Mouse (Mus musculus): Measurements from ENCODE around the gene Gm11541. TPM values are rescaled to one million over a fixed set of nuclear protein-coding genes. Genes with fewer than 3 reads are reported as not detected.

The Gm11541 gene
- polyA plus RNA-seq, 1 experiment, result not detected

GRCm38 (mm10) chr11:94727306-94727705 lies 23.0 kb upstream of the Gm11541 start:
- TF ChIP-seq GATA1 (IDR thresholded peaks at IDR 0.05; ENCODE audit: low read length), result no peak
- no peak for TF ChIP-seq TAL1 (IDR thresholded peaks at IDR 0.05; ENCODE audit: low read length)
- Histone ChIP-seq H3K4me3 (replicated peaks) (no peak overlapping the region), H3K4me1 (ENCODE audit: control insufficient read depth) (no peaks in the 10 kb centered on the region), H3K36me3 (ENCODE audit: control insufficient read depth) (no peaks in the 10 kb centered on the region), H3K9me3 (ENCODE audit: control insufficient read depth, low read length) (no peaks in the 10 kb centered on the region), H3K27me3 (ENCODE audit: control insufficient read depth) (no peaks in the 10 kb centered on the region)

GRCm38 (mm10) chr11:94719216-94719615 lies 14.9 kb upstream of the Gm11541 start:
- H3K4me3 ChIP-seq (replicated peaks), result no peak overlapping the region
- TF ChIP-seq TAL1 (IDR thresholded peaks at IDR 0.05; ENCODE audit: low read length) (no peak), GATA1 (IDR thresholded peaks at IDR 0.05; ENCODE audit: low read length) (no peak)
- H3K27me3 ChIP-seq (ENCODE audit: control insufficient read depth), result peaks cover 2% of the 10 kb centered on the region
- H3K36me3 ChIP-seq (ENCODE audit: control insufficient read depth), result no peaks in the 10 kb centered on the region
- no peaks in the 10 kb centered on the region for H3K4me1 ChIP-seq (ENCODE audit: control insufficient read depth)
- no peaks in the 10 kb centered on the region; the same call in 1 of the 2 replicates for H3K9me3 ChIP-seq (ENCODE audit: control insufficient read depth, low read length)

- no peak for TF ChIP-seq GATA1 (IDR thresholded peaks at IDR 0.05; ENCODE audit: low read length)
- no peak for TF ChIP-seq TAL1 (IDR thresholded peaks at IDR 0.05; ENCODE audit: low read length)
- Histone ChIP-seq H3K4me1 (ENCODE audit: control insufficient read depth) (no peaks in the 10 kb centered on the region), H3K36me3 (ENCODE audit: control insufficient read depth) (no peaks in the 10 kb centered on the region), H3K27me3 (ENCODE audit: control insufficient read depth) (peaks cover 8% of the 10 kb centered on the region), H3K9me3 (ENCODE audit: control insufficient read depth, low read length) (no peaks in the 10 kb centered on the region; the same call in 1 of the 2 replicates), H3K4me3 (replicated peaks) (no peak overlapping the region)
These were observed 14.0 kb upstream of the Gm11541 start for GRCm38 (mm10) chr11:94718113-94718909.

DNA sequence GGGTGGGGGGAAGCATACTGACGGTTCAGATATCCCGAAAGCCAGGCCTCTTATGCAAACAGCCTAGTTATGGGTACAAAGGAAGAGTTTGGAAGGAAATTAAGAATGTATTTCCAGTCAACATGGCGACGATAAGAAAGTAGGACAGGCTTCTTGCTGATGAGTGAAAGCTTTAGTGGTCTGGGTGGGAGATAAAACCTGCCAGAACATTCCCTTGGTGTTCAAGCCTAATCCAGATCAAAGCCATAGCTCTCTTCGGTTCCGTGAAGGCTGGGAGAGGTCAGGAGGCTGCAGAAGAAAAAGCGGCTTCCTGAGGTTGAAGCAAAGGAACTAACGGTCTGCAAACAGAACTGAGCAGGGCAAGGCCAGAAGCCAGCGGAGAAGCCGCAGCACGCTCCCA lies 12.9 kb upstream of the Gm11541 start:
- no peaks in the 10 kb centered on the region for H3K4me1 ChIP-seq (ENCODE audit: control insufficient read depth)
- H3K27me3 ChIP-seq (ENCODE audit: control insufficient read depth), result peaks cover 10% of the 10 kb centered on the region
- no peak for TF ChIP-seq TAL1 (IDR thresholded peaks at IDR 0.05; ENCODE audit: low read length)
- TF ChIP-seq GATA1 (IDR thresholded peaks at IDR 0.05; ENCODE audit: low read length), result no peak
- H3K9me3 ChIP-seq (ENCODE audit: control insufficient read depth, low read length), result no peaks in the 10 kb centered on the region; the same call in 1 of the 2 replicates
- H3K36me3 ChIP-seq (ENCODE audit: control insufficient read depth), result no peaks in the 10 kb centered on the region
- no peak overlapping the region for H3K4me3 ChIP-seq (replicated peaks)

DNA sequence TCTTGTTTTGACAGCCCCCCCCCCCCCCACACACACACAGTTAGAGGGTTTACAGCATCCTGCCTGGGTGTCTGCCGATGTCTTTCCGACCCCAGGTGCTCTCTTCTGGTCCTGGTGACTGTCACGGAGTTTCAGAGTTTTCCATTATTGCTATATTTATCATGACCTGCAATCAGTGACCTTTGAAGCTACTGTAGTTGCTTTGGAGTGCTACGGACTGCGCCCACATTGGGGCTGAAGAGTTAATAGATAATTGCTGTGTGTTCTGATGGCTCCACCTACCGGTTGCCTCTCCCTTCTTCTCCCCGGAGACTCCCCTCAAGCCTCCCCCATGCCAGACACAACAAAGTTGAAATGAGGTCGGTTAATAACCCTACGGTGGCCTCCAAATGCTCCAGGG lies 12.5 kb upstream of the Gm11541 start:
- Histone ChIP-seq H3K27me3 (ENCODE audit: control insufficient read depth) (peaks cover 10% of the 10 kb centered on the region), H3K4me3 (replicated peaks) (no peak overlapping the region), H3K36me3 (ENCODE audit: control insufficient read depth) (no peaks in the 10 kb centered on the region), H3K4me1 (ENCODE audit: control insufficient read depth) (no peaks in the 10 kb centered on the region), H3K9me3 (ENCODE audit: control insufficient read depth, low read length) (no peaks in the 10 kb centered on the region; the same call in 1 of the 2 replicates)
- no peak for TF ChIP-seq TAL1 (IDR thresholded peaks at IDR 0.05; ENCODE audit: low read length)
- no peak for TF ChIP-seq GATA1 (IDR thresholded peaks at IDR 0.05; ENCODE audit: low read length)

DNA sequence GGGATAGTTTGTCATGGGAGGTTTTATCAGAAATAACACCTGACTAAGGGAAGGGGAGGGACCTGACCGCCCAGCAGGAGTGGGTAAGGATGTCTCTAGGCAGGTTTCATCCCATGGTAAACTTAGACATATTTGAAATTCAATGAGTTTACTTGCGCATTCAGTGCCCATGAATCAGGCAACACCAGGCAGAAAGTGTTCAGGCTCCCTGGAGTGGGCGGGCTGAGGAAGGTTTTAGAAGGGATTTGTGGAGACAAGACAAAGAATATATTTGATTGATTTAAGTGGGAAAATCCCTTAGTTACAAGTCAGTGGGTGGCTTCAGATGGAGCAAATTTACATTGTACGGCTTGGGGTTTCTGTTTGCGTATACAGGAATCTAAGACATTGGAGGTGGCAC lies 11.3 kb upstream of the Gm11541 start:
- Histone ChIP-seq H3K4me3 (replicated peaks) (no peak overlapping the region), H3K27me3 (ENCODE audit: control insufficient read depth) (peaks cover 10% of the 10 kb centered on the region), H3K4me1 (ENCODE audit: control insufficient read depth) (no peaks in the 10 kb centered on the region), H3K36me3 (ENCODE audit: control insufficient read depth) (no peaks in the 10 kb centered on the region), H3K9me3 (ENCODE audit: control insufficient read depth, low read length) (no peaks in the 10 kb centered on the region; the same call in 1 of the 2 replicates)
- TF ChIP-seq TAL1 (IDR thresholded peaks at IDR 0.05; ENCODE audit: low read length), result no peak
- no peak for TF ChIP-seq GATA1 (IDR thresholded peaks at IDR 0.05; ENCODE audit: low read length)

DNA sequence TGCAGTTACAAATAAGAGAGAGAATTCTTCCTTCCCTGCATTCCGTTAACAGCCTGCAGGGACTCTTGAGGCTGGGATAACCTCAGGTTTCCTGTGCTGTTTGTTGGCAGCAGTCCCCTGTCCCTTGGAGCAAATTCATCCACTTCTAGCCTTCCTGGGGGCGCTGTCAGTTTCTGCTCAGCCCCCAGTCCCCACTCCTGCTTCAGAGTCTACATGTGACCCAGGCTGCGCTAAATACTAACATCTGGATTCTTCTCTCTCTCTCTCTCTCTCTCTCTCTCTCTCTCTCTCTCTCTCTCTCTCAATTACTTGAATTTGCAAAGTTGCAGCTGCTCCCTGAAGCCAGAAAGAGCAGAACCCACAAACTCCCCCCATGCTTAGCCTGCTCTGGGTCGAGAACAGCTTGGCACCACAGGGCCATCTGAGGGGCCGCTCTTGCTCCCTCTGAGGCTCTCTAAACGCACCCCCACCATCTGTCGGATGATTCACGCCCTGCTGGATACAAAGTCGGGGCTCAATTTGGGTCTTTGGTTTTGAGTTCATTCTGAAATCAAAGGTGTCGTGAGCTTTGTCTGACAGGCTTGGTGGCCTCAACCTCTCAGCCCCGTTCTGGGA lies 9.1 kb upstream of the Gm11541 start:
- Histone ChIP-seq H3K27me3 (ENCODE audit: control insufficient read depth) (peaks cover 10% of the 10 kb centered on the region), H3K9me3 (ENCODE audit: control insufficient read depth, low read length) (no peaks in the 10 kb centered on the region; the same call in 1 of the 2 replicates), H3K4me3 (replicated peaks) (no peak overlapping the region), H3K36me3 (ENCODE audit: control insufficient read depth) (no peaks in the 10 kb centered on the region), H3K4me1 (ENCODE audit: control insufficient read depth) (no peaks in the 10 kb centered on the region)
- TF ChIP-seq TAL1 (IDR thresholded peaks at IDR 0.05; ENCODE audit: low read length) (no peak), GATA1 (IDR thresholded peaks at IDR 0.05; ENCODE audit: low read length) (no peak)

GRCm38 (mm10) chr11:94704020-94704419 lies 279 bp downstream of the Gm11541 start:
- H3K4me3 ChIP-seq (replicated peaks), result no peak overlapping the region
- no peaks in the 10 kb centered on the region for H3K4me1 ChIP-seq (ENCODE audit: control insufficient read depth)
- TF ChIP-seq TAL1 (IDR thresholded peaks at IDR 0.05; ENCODE audit: low read length) (no peak), GATA1 (IDR thresholded peaks at IDR 0.05; ENCODE audit: low read length) (no peak)
- no peaks in the 10 kb centered on the region for H3K36me3 ChIP-seq (ENCODE audit: control insufficient read depth)
- H3K27me3 ChIP-seq (ENCODE audit: control insufficient read depth), result no peaks in the 10 kb centered on the region
- H3K9me3 ChIP-seq (ENCODE audit: control insufficient read depth, low read length), result no peaks in the 10 kb centered on the region

- Histone ChIP-seq H3K9me3 (ENCODE audit: control insufficient read depth, low read length) (no peaks in the 10 kb centered on the region), H3K27me3 (ENCODE audit: control insufficient read depth) (no peaks in the 10 kb centered on the region), H3K4me1 (ENCODE audit: control insufficient read depth) (no peaks in the 10 kb centered on the region), H3K36me3 (ENCODE audit: control insufficient read depth) (no peaks in the 10 kb centered on the region), H3K4me3 (replicated peaks) (no peak overlapping the region)
- no peak for TF ChIP-seq TAL1 (IDR thresholded peaks at IDR 0.05; ENCODE audit: low read length)
- TF ChIP-seq GATA1 (IDR thresholded peaks at IDR 0.05; ENCODE audit: low read length), result no peak
These were observed 2.1 kb downstream of the Gm11541 start for GRCm38 (mm10) chr11:94702216-94702610.
